Mouse (Mus musculus) kidney, postnatal 14 days (tissue): ENCODE results near the gene Trpm5.

Source experiments
- DNase-seq: peaks from one replicate; pipeline ENCODE4 v3.0.0; 2022; ENCODE audit warnings: mixed read lengths

Gene Trpm5

DNA sequence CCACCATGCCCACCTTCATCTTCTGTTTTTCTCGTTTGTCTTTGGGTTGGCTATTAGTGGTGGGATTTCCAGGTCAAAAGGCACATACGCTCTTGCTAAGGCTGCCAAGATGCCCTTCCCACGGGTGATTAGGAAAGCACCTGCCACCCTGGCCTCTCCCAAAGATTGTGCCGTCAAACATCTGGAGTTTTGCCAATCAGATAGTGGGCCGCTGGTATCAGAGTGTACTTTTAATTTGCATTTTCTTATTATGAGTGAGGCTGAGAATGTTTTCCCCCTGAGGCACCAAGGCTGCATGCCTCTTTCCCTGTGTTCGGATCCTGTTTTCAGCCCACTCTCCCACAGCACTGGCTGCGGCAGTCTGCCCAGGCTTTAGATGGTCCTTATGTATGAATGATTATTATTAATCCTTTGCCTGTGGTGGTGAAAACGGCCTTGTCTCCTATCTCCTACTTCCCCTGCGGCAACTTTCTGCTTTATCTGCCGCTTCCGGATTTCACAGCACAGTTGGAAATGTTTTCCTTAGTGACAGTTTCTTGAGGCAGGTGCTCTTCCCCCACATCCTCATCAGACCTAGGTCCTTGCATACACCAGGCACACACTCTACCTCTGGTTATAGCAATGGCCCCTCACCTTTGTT is 10.9 kb upstream of the Trpm5 start:
- DNase-seq, result peak; percentile 45

DNA sequence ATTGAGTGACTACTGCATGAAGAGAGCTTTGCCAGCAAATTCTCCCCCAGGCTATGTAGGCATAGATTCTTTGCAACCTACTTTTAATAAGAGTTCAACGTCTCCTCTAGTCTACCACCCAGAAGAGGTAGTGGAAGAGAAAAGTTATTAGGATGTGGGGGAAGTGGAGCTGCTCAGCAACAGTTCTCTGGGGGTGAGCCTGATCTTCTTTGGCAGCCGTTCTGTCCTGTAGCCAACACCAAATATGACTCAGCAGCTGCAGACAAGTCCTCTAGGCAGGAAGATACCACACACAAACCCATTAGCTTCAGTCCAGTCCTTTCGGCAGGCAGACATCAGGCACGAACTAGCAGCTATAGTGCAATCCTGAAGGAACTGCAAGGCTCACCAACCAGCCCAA is 6.3 kb upstream of the Trpm5 start:
- no peak for DNase-seq

- no peak for DNase-seq
Observed at GRCm38 (mm10) chr7:143095554-143095907, 1.1 kb upstream of the Trpm5 start.

GRCm38 (mm10) chr7:143093847-143094246 is 595 bp downstream of the Trpm5 start:
- DNase-seq, result no peak

- DNase-seq, result peak; percentile 76
Observed at GRCm38 (mm10) chr7:143087070-143087579, 7.3 kb downstream of the Trpm5 start.

DNA sequence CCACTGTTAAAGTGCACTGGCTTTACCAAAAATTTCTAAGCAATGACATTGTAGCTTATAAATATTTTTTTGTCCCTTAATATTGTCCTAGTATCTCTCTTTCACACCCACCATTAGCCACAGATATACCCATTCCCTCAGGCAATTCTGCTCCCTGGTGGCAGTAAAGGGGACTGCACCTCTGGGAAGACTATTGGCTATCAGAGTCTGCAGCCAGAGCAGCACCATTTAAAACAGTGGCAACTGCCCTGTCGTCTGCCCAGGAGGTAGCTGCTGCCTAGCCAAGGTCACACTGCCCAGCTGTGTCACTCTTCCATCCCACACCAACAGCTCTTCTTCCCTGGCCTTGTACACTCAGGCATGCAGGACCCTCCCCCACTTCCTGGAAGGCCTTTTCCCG is 8.1 kb downstream of the Trpm5 start:
- peak; percentile 74 for DNase-seq

- DNase-seq, result no peak
Observed at GRCm38 (mm10) chr7:143083708-143084107, 10.7 kb downstream of the Trpm5 start.

GRCm38 (mm10) chr7:143082024-143082423 is 12.4 kb downstream of the Trpm5 start:
- no peak for DNase-seq

DNA sequence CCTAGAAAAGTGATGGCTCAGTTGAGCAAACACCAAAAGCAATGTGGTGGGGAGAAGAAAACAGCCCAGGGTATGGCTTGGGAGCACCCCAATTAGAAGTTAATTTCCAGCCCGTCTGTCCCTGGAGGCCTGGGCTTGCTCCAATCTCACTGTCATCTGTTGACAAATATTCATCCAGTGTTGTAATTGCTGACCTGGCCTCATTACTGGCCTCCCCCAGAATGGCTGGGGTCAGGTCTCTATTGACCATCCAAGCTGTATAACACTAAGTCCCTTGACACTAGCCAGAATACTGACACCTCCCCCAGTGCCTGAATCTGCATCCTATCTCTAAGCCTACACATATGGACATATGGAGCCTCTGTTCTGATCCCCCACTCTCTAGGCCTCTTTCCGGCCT is 17.1 kb downstream of the Trpm5 start:
- DNase-seq, result no peak

DNA sequence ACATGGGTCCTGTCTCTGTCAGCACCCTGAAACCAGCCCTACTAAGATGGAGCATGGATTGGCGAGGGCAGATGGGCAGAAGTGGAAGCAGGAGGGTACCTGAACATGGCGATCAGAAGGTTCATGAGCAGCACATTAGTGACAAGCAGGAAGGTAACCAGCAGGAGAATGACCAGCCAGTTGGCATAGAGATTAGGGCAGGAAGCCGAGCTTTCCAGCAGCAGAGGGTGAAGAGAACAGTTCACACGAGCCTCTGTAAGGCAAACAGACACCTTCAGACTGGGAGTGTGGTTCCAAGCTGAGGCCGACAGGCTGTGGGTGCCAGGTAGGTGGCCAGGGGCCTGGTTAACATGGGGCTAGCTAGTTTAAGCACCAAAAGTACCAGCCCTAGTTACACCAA is 19.0 kb downstream of the Trpm5 start:
- no peak for DNase-seq

DNA sequence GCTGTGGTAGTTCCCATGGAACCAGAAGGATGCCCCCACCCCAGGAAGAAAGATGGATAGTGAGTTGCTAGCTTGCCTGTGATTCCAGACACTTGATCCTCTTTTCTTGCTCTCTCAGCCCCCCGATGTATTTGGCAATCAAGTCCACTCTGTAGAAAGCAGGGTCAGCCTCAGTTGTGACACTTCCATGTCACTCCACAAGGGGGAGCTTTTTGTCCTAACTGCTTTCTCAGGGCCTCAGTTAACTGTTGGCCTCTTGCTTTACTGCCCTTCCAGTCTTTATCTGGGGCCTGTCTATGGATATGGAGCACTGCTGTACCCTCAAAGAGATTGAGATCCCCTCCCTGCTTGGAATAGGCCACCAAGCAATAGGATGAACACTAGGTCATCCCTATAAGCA is 21.4 kb downstream of the Trpm5 start:
- DNase-seq, result peak; percentile 49

DNA sequence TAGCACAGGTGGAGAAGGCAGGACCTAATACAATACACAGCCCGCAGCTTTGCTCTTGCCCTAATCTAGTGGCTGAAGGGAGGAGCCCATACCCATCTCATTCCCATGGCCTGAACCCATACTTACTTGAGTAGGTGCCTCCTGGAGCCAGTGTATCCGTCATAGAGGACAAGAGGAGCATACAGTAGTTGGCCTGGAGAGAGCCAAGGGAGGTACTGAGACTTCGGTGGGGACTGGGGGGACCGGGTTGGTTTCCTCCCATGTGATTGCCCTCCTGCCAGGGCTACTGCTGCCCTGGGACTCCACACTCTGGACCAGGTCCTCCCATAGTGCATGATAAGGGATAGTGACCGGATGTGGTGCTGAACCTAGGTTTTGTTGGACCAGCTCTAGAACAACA is 21.8 kb downstream of the Trpm5 start:
- no peak for DNase-seq

DNA sequence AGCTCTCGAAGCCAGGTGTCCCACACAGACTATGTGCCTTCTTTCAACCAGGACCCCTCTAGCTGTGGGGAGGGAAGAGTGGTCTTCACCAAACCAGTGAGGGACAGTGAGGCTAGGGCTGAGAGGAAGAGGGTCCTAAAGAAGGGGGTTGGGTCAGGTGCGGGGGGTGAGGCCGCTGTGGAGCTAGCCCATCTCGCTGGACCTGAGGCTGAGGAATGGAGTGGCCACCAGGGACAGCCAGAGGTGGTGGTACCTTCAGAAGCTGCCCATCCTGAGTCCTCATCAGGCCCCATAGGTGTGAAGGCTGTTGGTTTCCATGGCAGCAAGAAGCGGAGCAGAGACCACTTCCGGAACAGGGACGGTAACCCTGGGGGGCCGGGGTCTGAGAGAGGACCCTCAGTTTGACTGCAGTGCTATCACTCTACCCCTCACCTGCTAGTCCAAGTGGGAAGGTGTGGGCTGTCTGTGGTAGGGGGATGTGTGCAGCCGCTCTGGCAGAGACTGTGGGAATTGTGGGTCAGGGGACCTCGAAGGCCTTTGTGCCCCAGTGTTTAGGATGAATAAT is 23.9 kb downstream of the Trpm5 start:
- DNase-seq, result no peak

DNA sequence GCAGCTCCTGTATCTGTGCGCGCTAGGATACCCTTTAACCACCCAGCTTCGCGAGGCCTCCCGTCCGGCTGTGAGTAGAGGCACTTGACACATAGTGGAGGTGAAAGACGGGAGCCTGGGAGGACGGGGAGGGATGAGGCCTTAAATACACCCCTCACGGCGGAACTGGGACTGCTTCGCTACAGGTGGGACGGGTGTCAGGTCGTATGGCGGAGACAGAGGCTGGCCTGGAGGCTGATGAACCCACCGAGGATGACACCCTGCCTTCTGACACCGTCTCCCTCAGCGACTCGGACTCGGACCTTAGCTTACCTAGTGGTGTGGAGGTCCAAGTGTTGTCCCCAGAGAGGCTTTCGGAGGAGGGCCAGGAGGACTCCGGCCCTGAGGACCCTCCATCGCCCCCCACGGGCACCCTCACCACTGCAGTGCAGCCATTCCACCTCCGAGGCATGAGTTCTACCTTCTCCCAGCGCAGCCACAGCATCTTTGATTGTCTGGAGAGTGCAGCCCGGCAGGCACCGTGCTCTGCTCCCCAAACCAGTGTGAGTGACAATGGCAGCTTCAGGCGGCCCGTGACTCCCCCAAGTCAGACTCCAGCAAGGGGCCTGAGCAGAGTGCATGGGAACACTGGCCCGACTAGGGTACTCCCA is 24.6 kb downstream of the Trpm5 start:
- DNase-seq, result peak; percentile 14

- DNase-seq, result peak; percentile 99
Observed at GRCm38 (mm10) chr7:143068882-143069591, 25.4 kb downstream of the Trpm5 start, which contains the start of gene Tssc4. Gene Tssc4, plus strand, starts transcription at chr7:143069249.

DNA sequence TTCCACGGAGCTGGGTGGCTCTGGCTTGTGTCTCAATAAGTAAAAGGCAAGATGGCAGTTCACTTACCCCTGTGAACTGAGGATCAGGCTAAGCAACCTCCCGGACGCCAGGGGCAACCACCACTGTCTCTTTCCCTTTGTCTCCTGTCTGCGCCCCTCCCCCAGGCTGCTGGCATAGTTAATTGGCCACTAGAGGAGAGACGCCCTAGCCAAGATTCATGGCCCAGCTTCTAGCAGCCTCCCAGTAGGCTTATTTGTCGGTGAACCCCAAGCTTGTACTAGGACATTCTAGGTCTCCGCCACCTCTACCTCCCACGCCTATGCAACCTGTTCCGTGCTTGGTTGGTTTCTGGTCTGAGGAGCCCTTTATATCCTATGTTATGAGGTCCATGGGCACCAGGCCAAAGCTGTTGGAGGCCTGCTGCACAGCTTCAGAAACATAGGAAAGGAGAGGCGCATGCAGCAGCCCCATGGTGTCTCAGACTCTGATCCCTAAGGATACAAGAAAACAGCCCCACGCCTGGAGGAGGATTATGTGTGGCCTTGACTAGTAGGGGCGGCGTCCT is 26.0 kb downstream of the Trpm5 start:
- DNase-seq, result no peak

DNA sequence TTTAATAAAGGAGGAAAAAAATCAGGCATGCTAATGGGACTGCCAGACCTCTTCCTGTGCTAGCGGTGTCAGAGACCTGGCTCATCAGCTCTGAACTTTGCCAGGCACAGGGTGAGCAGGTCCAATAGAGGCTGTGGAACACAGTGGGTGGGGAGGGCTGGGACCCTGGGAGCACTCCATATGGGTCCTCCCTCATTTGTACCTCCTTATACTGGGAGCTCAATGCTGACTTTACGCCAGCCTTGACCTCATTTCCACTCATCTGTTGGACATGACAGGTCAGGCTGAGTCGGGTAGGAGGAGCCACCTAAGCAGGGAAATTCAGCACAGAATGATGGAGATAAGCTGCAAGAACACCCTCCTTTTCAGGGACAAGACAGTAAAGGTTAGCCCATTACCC is 26.5 kb downstream of the Trpm5 start:
- no peak for DNase-seq

- DNase-seq, result no peak
Observed at GRCm38 (mm10) chr7:143067469-143067868, 27.0 kb downstream of the Trpm5 start.

GRCm38 (mm10) chr7:143065692-143066091 is 28.8 kb downstream of the Trpm5 start:
- DNase-seq, result no peak

DNA sequence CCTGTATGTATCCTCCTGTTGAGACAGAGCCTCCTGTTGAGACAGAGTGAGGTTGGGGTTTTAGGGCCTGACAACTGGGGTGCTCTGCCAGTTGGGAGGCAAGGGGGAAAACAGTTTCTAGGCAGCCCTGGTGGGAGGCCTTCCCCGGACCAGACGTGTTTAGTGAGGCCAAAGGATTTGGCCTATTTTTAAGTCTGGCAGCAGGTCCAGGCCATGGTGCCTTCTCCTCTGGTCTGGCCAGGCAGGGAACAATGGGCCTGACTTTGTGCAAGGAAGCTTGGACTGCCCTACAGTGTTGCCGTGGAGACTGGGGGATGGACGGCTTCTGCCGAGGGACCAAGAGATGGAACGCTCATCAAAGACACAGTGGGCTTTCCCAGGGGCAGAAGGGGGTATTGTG is 30.2 kb downstream of the Trpm5 start:
- no peak for DNase-seq

GRCm38 (mm10) chr7:143062704-143063103 is 31.7 kb downstream of the Trpm5 start:
- DNase-seq, result peak; percentile 25

DNA sequence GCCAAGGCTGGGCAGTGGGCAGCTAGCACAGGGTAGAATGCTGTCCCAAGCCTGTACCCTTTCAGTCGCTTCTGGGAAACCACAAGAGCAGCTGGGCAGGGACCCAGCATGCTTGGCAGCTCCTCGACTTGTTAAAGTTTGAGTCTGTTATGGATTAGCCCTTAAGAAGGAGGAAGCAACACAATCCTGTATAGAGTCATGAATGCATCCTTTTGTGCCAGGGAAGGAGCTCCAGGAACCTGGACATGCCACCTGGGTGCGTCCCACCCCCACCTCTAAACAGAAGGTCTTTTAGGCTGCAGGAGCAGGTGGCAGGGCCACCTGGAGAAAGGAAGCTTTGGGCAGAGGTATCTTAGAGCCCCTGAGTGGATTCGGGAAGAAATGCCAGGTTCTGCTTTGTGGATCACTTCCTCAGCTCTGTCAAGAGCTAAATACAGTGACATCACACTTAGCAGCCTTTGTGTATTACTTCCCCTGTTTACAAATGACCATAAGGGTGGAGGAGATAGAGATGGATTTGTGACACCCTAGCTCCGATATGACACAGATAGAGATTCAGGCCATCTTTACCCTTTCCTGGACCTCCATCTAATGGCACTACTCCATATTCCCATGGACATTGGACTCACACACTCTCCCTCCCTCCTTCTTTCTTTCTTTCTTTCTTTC is 35.1 kb downstream of the Trpm5 start:
- DNase-seq, result peak; percentile 17

GRCm38 (mm10) chr7:143058221-143058697 is 36.2 kb downstream of the Trpm5 start:
- DNase-seq, result peak; percentile 69
